Mouse (Mus musculus) ES-Bruce4 (cell line): ENCODE measurements around the gene Flywch1.

Experiments used
- CTCF ChIP-seq: IDR thresholded peaks from one replicate; pipeline ENCODE4 v1.8.1; 2011; ENCODE audit warnings: low read depth, low read length
- EP300 ChIP-seq: IDR thresholded peaks from 2 replicates; pipeline ENCODE4 v1.6.1; 2011; ENCODE audit warnings: low read depth, low read length; ENCODE audit not compliant: insufficient read depth
- POLR2A ChIP-seq: IDR thresholded peaks from one replicate; pipeline ENCODE4 v1.8.1; 2011; ENCODE audit warnings: low read length; ENCODE audit not compliant: insufficient read depth

DNA sequence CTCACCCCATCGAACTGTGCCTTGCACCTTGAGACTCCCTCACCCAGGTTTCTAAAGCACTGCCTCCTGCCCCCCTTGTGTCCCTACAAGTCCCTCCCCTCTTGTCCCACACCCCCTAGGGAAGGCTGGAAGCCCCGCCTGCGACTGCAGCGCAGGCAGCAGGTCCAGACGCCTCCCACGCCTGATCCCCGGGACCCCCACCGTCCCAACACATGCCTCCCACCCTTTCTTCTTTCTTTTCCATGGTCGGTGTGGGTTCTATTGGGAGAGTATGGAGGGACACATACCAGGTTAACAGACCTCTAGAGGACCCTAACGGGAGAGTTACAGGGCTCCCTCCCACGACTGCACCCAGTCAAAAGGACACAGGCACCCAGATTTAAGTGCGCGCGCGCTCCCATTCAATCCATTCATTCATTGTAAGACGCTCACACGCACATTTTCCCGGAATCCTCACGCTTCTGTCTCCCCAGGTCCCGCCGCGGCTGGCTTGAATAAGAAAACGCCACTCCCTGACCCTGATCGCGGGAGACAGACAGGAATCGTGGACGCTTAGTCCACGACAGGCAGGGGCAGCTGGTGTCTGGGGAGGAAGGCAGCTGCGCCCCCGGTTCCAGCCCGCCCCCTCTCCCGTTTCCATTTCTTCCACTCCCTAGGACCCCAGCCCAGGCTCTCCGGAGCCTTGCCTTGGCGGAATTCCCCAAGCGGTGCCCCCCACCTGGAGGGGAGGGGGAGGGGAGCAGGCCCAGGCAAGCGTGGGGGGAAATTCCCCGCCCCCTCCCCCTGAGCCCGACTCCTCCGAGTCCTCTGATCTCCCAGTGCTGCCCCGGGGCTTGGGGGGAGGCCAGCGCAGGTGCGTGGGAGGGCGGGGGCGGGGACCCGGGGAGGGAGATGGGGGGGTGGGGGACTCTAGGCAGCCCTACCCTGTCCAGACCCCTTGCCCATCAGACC, 25.8 kb downstream of the Flywch1 start, which contains the start of gene Kremen2:
- TF ChIP-seq CTCF, result no peak
- no peak for TF ChIP-seq EP300
- TF ChIP-seq POLR2A, result no peak
